Mouse (Mus musculus) macrophage (primary cell): ENCODE results near the gene Brpf3. TPM values are rescaled to one million over a fixed set of nuclear protein-coding genes. Genes with fewer than 3 reads are reported as not detected.
"Not testable (repeated sequence)": the region's sequence is repeated elsewhere in the genome, so short reads cannot be mapped to it uniquely, and the experiment has no call there.

ENCODE experiments used
- H3K27ac ChIP-seq: fragments of 350-480 bp; formaldehyde crosslinking; 2 replicates; pipeline ENCODE4 v1.9.0; 2021
- H3K36me3 ChIP-seq: fragments of 350-480 bp; formaldehyde crosslinking; 2 replicates; pipeline ENCODE4 v1.9.0; 2021; ENCODE audit errors: inconsistent target
- H3K4me3 ChIP-seq: fragments of 350-480 bp; formaldehyde crosslinking; 2 replicates; pipeline ENCODE4 v1.9.0; 2021; ENCODE audit errors: inconsistent target
- H3K79me2 ChIP-seq: fragments of 350-480 bp; formaldehyde crosslinking; 2 replicates; pipeline ENCODE4 v1.9.0; 2021; ENCODE audit errors: inconsistent target
- WGBS: methylation state at CpG from one replicate; pipeline ENCODE4 v1.1.7; 2026; ENCODE audit warnings: inconsistent platforms; ENCODE audit not compliant: missing documents; 5-methylcytosine and 5-hydroxymethylcytosine counted together
- polyA plus RNA-seq: library from polyadenylated mRNA; stranded (reverse); fragments of 250-400 nt; gene quantifications from 3 replicates; pipeline ENCODE4 v1.2.4, GENCODE M21; 2018; ENCODE audit warnings: inconsistent platforms
- total RNA-seq, 78 experiments: library from RNA; depleted of rRNA; stranded (reverse); fragments of 250-400 nt; gene quantifications; 1 replicate in 9 of 78; 2 replicates in 24 of 78; 3 replicates in 43 of 78; 4 replicates in 2 of 78; pipeline ENCODE4 v1.2.4; 2018; ENCODE audit warnings: inconsistent platforms in 56 of 78

The Brpf3 gene
- total RNA-seq (2018; cell fraction: chromatin; rRNA removed): 100 to 1,000 TPM in 4 of 26 experiments, 10 to 100 TPM in 22; 60.7 to 254 (median 77.8) TPM
- total RNA-seq (2018; cell fraction: cytosol; rRNA removed): 10 to 100 TPM; 10.3 to 17.3 (median 13.7) TPM
- total RNA-seq (2018; cell fraction: nucleus; rRNA removed): 10 to 100 TPM; 25.9 to 94.0 (median 41.7) TPM
- 11.9 to 24.5 TPM (median 12.0 TPM) in 3 replicates for polyA plus RNA-seq

GRCm38 (mm10) chr17:28800671-28801412 lies at the start of gene Brpf3:
Gene Brpf3, plus strand, starts transcription at chr17:28801090.
- Histone ChIP-seq H3K79me2 (peaks cover 34% of the 10 kb centered on the region; the same call in 1 of the 2 replicates), H3K36me3 (peaks cover under 1% of the 10 kb centered on the region; the same call in 1 of the 2 replicates), H3K4me3 (peak within 1 kb of the TSS; percentile 72), H3K27ac (peak within 1 kb of the TSS; percentile 29; the same call in 1 of the 2 replicates)
- WGBS: under 1% methylated on average over 65 of the region's 99 CpGs

GRCm38 (mm10) chr17:28756447-28756846 lies 44.4 kb upstream of the Brpf3 start:
- whole genome bisulfite sequencing: 0% methylated on average over 5 of the region's 5 CpGs
- Histone ChIP-seq H3K79me2 (no peaks in the 10 kb centered on the region), H3K36me3 (no peaks in the 10 kb centered on the region), H3K27ac (peak overlapping the region; percentile 43), H3K4me3 (no peak overlapping the region)

- Histone ChIP-seq H3K79me2 (no peaks in the 10 kb centered on the region), H3K4me3 (no peak overlapping the region), H3K36me3 (no peaks in the 10 kb centered on the region), H3K27ac (no peak overlapping the region)
- 66% methylated on average over 2 of the region's 2 CpGs for WGBS
Measured at GRCm38 (mm10) chr17:28757470-28757869, 43.4 kb upstream of the Brpf3 start.

GRCm38 (mm10) chr17:28760736-28761312 lies 40.1 kb upstream of the Brpf3 start:
- WGBS: 83% methylated on average over 8 of the region's 8 CpGs
- Histone ChIP-seq H3K27ac (no peak overlapping the region), H3K79me2 (no peaks in the 10 kb centered on the region), H3K4me3 (no peak overlapping the region), H3K36me3 (no peaks in the 10 kb centered on the region)

- Histone ChIP-seq H3K79me2 (no peaks in the 10 kb centered on the region), H3K4me3 (no peak overlapping the region), H3K27ac (no peak overlapping the region), H3K36me3 (no peaks in the 10 kb centered on the region)
- WGBS: 11% methylated on average over 3 of the region's 3 CpGs
Measured at GRCm38 (mm10) chr17:28761871-28762270, 39.0 kb upstream of the Brpf3 start.

GRCm38 (mm10) chr17:28766203-28766602 lies 34.7 kb upstream of the Brpf3 start:
- Histone ChIP-seq H3K36me3 (no peaks in the 10 kb centered on the region), H3K4me3 (no peak overlapping the region), H3K27ac (no peak overlapping the region), H3K79me2 (no peaks in the 10 kb centered on the region)
- WGBS: 34% methylated on average over 3 of the region's 3 CpGs

GRCm38 (mm10) chr17:28766781-28767515 lies 33.9 kb upstream of the Brpf3 start:
- WGBS: 94% methylated on average over 11 of the region's 11 CpGs
- H3K36me3 ChIP-seq: no peaks in the 10 kb centered on the region
- H3K79me2 ChIP-seq: no peaks in the 10 kb centered on the region
- H3K4me3 ChIP-seq: no peak overlapping the region
- H3K27ac ChIP-seq: no peak overlapping the region

GRCm38 (mm10) chr17:28769121-28769874 lies 31.6 kb upstream of the Brpf3 start, which contains the start of gene Mapk13:
Gene Mapk13, plus strand, starts transcription at chr17:28769297.
- Histone ChIP-seq H3K79me2 (no peaks in the 10 kb centered on the region), H3K4me3 (no peak within 1 kb of the TSS), H3K36me3 (no peaks in the 10 kb centered on the region), H3K27ac (no peak within 1 kb of the TSS)
- 9% methylated on average over 36 of the region's 58 CpGs for whole genome bisulfite sequencing

GRCm38 (mm10) chr17:28769875-28770421 lies 30.9 kb upstream of the Brpf3 start:
- WGBS: 3% methylated on average over 18 of the region's 24 CpGs
- Histone ChIP-seq H3K36me3 (no peaks in the 10 kb centered on the region), H3K27ac (no peak overlapping the region), H3K79me2 (no peaks in the 10 kb centered on the region), H3K4me3 (no peak overlapping the region)

- no peak overlapping the region for H3K4me3 ChIP-seq
- no peaks in the 10 kb centered on the region for H3K36me3 ChIP-seq
- H3K79me2 ChIP-seq: no peaks in the 10 kb centered on the region
- no peak overlapping the region for H3K27ac ChIP-seq
- 95% methylated on average over 5 of the region's 5 CpGs for WGBS
Measured at GRCm38 (mm10) chr17:28771289-28771688, 29.6 kb upstream of the Brpf3 start.

- H3K27ac ChIP-seq, H3K79me2 ChIP-seq, H3K4me3 ChIP-seq, H3K36me3 ChIP-seq: not testable (repeated sequence)
- WGBS: 100% methylated on average over 3 of the region's 9 CpGs
Measured at GRCm38 (mm10) chr17:28774303-28774702, 26.6 kb upstream of the Brpf3 start.

- Histone ChIP-seq H3K27ac (no peak overlapping the region), H3K36me3 (no peaks in the 10 kb centered on the region), H3K4me3 (no peak overlapping the region), H3K79me2 (no peaks in the 10 kb centered on the region)
- 86% methylated on average over 4 of the region's 4 CpGs for WGBS
Measured at GRCm38 (mm10) chr17:28775161-28775560, 25.7 kb upstream of the Brpf3 start.

- no peak overlapping the region for H3K4me3 ChIP-seq
- WGBS: 91% methylated on average over 3 of the region's 3 CpGs
- no peak overlapping the region for H3K27ac ChIP-seq
- H3K36me3 ChIP-seq: no peaks in the 10 kb centered on the region
- H3K79me2 ChIP-seq: no peaks in the 10 kb centered on the region
Measured at GRCm38 (mm10) chr17:28776817-28777216, 24.1 kb upstream of the Brpf3 start.
